In genomic region chr4:78160451-78160850, GRCm38 (mm10) we compare ENCODE assay signal across 21 mouse cellular contexts. TPM values are rescaled to one million over a fixed set of nuclear protein-coding genes. Genes with fewer than 3 reads are reported as not detected.
"Had no signal": no experiment of that assay in that cellular context is flagged by ENCODE, and none has a peak within 500 bp of the region (broad histone marks: within the 10 kb centered on the region; RNA-seq: fewer than 3 reads in every experiment).

No protein-coding gene starts in this region.

- ATAC-seq: liver, postnatal 0 days; lung, postnatal 0 days; midbrain, embryonic 13.5 days; midbrain, embryonic 15.5 days had no signal

- H3K4me2 ChIP-seq: lung, embryonic 15.5 days; midbrain, embryonic 11.5 days; midbrain, embryonic 13.5 days; midbrain, embryonic 15.5 days; neural tube, embryonic 12.5 days had no signal

- H3K4me1 ChIP-seq: lung, embryonic 15.5 days; megakaryocyte, embryonic 14.5 days; midbrain, embryonic 13.5 days; midbrain, embryonic 15.5 days; neural tube, embryonic 12.5 days had no signal

- H3K27me3 ChIP-seq: lung, embryonic 15.5 days; megakaryocyte, embryonic 14.5 days; midbrain, embryonic 13.5 days; midbrain, embryonic 15.5 days; neural tube, embryonic 12.5 days had no signal

- H3K4me3 ChIP-seq: lung, embryonic 15.5 days; megakaryocyte, embryonic 14.5 days; midbrain, embryonic 13.5 days; midbrain, embryonic 15.5 days; neural tube, embryonic 12.5 days had no signal

- H3K9ac ChIP-seq: liver, postnatal 0 days; lung, embryonic 15.5 days; midbrain, embryonic 13.5 days; midbrain, embryonic 15.5 days; neural tube, embryonic 12.5 days had no signal

- DNase-seq: liver, postnatal 0 days; lung, adult 2 months; lung, postnatal 14 days; lung, postnatal 36 days; retina, postnatal 1 day; right cerebral cortex, postnatal 14 days; right cerebral cortex, postnatal 4 days; spleen, adult 18-20 months; thymus, adult 2 months; thymus, postnatal 25 days; thymus, postnatal 4 days had no signal

- H3K9me3 ChIP-seq: lung, embryonic 15.5 days; megakaryocyte, embryonic 14.5 days; midbrain, embryonic 13.5 days; midbrain, embryonic 15.5 days; neural tube, embryonic 12.5 days had no signal

- H3K27ac ChIP-seq: lung, embryonic 15.5 days; macrophage; midbrain, embryonic 13.5 days; midbrain, embryonic 15.5 days; neural tube, embryonic 12.5 days had no signal

- H3K36me3 ChIP-seq: lung, embryonic 15.5 days; midbrain, embryonic 13.5 days; midbrain, embryonic 15.5 days; neural tube, embryonic 12.5 days had no signal

RNA-seq across cellular contexts. Expression of gene Ptprd, which starts 51.3 kb away (rescaled TPM):
- total RNA-seq: megakaryocyte progenitor cell, adult 5-6 weeks; monocyte, adult 5-6 weeks had no signal
- polyA plus RNA-seq: macrophage had no signal
